Mouse (Mus musculus) C2C12 (cell line): ENCODE measurements at regions not wholly inside any gene's neighbourhood (a gene's known extent, or its start where the extent isn't known, plus 50 kb on each side); places are given as distances from the start of the nearest gene placed in this dataset.

ENCODE experiments used
- CTCF ChIP-seq: IDR thresholded peaks from one replicate; pipeline ENCODE4 v1.5.1; 2011; ENCODE audit not compliant: control insufficient read depth, insufficient read depth, insufficient read length
- MAX ChIP-seq: IDR thresholded peaks from one replicate; pipeline ENCODE4 v1.6.1; 2011; ENCODE audit warnings: mild to moderate bottlenecking, control low read depth
- MYOD1 ChIP-seq: IDR thresholded peaks from one replicate; pipeline ENCODE4 v1.6.1; 2011; ENCODE audit warnings: low read depth; ENCODE audit not compliant: control insufficient read depth, insufficient read length
- USF1 ChIP-seq: IDR thresholded peaks from one replicate; pipeline ENCODE4 v1.6.1; 2011; ENCODE audit warnings: low read depth, mild to moderate bottlenecking, control low read depth, moderate library complexity

- TF ChIP-seq MYOD1 (no peak), CTCF (no peak), USF1 (no peak), MAX (no peak)
These were observed 88.2 kb upstream of the Pcdh15 start for GRCm38 (mm10) chr10:73010897-73011296.
